Mouse (Mus musculus): ENCODE results near the gene Tor1b. TPM values are rescaled to one million over a fixed set of nuclear protein-coding genes. Genes with fewer than 3 reads are reported as not detected.

Tor1b gene
- total and polyA plus RNA-seq, 2 experiments from 2014 or later, result 20.4 to 45.4 TPM

DNA sequence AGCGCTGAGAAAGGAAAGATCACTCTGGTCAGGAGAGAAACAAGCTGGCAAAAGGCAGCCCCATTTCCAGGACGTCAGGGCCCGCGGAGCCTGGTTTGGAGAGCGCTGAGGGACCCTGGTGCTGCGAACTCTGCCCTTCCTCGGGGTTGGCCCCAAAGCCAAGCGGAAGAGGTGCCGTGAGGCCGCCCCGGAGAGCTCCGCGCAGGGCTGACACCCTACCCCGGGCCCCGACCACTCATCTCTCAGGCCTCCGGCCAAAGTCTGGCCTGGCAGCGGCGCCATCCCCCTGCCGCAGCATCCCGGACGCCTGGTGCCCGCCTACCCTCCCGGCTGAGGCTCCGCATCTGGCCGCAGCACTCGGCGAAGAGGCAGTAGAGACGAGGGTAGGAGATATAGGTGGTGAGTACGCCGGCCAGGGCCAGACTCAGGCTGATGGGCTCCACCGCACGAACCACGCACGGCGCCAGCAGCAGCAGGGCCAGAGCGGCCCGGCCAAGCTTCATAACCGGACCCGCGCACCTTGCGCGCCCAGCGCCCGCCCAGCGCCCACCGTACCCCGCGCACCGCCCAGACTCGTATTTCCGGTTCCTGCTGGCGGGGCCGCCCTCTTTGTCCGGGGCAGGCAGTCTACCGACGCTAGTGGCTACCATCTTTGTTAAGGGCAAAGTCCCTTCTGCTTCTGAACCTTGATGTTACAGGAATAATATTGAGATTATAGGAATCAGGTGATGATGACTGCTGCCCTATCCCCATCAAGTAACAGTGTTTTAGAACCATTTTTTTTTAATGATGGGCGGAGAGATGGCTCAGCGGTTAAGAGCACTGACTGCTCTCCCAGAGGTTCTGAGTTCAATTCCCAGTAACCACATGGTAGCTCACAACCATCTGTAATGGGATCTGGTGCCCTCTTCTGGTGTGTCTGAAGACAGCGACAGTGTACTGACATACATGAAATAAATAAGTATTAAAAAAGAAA is 14.9 kb downstream of the Tor1b start, which contains the start of gene Tor1a:
Tor1a (minus strand) TSS at position 582 of the 976 bp plus-strand sequence.
- ATAC-seq (ENCODE audit: insufficient read depth, low read depth) (peak; percentile 94), DNase-seq (ENCODE audit: low spot score) (peak; percentile 84)
- no peaks in the 10 kb centered on the region for H3K27me3 ChIP-seq (ENCODE audit: control insufficient read depth, insufficient read depth, low read length)
- 2% methylated on average over 59 of the region's 59 CpGs for WGBS
- peak within 1 kb of the TSS; percentile 88 for H3K4me2 ChIP-seq (ENCODE audit: low read depth, low read length)
- H3K4me1 ChIP-seq (ENCODE audit: control insufficient read depth, insufficient read depth), result peaks cover 11% of the 10 kb centered on the region; the same call in 1 of the 2 replicates
- peak within 1 kb of the TSS; percentile 93 for H3K9ac ChIP-seq (replicated peaks; ENCODE audit: low read depth, low read length)
- H3K27ac ChIP-seq (ENCODE audit: low read depth), result peak within 1 kb of the TSS; percentile 75
- H3K36me3 ChIP-seq (replicated peaks; ENCODE audit: control insufficient read depth, insufficient read depth, low read length), result peaks cover 31% of the 10 kb centered on the region
- peak within 1 kb of the TSS; percentile 87 for H3K4me3 ChIP-seq (ENCODE audit: low read depth, low read length)
- no peaks in the 10 kb centered on the region for H3K9me3 ChIP-seq (replicated peaks; ENCODE audit: control insufficient read depth, low read length)
- TF ChIP-seq EP300 (IDR thresholded peaks at IDR 0.05; ENCODE audit: low read depth), result no peak
- TF ChIP-seq CTCF (IDR thresholded peaks at IDR 0.05; ENCODE audit: low read depth), result no peak

DNA sequence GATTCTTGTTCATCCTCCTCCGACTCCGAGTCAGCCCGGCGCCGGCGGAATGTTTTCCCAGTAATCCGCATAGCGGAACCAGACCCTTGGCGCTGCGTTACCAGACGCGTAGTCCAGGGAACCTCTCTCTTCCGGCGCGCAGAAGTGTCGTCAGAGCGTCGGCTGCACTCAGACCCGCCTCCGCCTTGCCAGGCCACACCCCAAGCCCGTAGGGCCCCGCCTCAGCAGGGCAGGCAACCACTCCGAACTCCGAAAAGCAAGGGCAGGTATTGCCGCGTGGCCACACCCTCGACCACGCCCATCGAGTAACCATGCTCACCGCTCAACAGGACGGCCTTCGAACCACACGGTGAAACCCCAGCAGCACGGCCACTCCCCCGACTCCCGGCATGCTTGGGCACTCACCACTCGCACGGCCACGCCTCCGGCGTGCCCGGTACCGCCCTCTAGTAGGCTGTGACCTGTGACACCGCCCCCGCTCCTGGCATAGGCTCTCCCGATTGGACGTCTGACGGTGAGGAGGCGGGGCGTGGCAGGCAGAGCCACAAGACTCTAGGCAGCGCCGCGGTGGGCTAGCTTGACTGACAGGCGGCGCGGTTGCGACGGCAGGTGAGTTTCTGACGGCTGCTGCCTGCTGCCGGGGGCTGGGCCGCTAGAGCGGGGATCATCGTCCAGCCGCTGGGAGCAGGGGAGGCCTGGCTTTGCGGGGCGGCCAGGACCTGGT is 29.2 kb downstream of the Tor1b start, which contains the start of the genes BC005624 and Usp20:
BC005624 (minus strand) TSS at position 412 of the 724 bp plus-strand sequence.
Usp20 (plus strand) TSS at position 490 of the 724 bp plus-strand sequence.
- TF ChIP-seq EP300 (IDR thresholded peaks at IDR 0.05; ENCODE audit: low read depth) (no peak), CTCF (IDR thresholded peaks at IDR 0.05; ENCODE audit: low read depth) (peak; percentile 13; the same call in 1 of the 2 replicates)
- H3K27me3 ChIP-seq (ENCODE audit: control insufficient read depth, insufficient read depth, low read length), result no peaks in the 10 kb centered on the region
- peak within 1 kb of the TSS; percentile 47 for H3K9ac ChIP-seq (replicated peaks; ENCODE audit: low read depth, low read length)
- DNase-seq (ENCODE audit: low spot score) (peak; percentile 100), ATAC-seq (ENCODE audit: insufficient read depth, low read depth) (peak; percentile 96)
- under 1% methylated on average over 64 of the region's 66 CpGs for WGBS
- H3K27ac ChIP-seq (ENCODE audit: low read depth), result peak within 1 kb of the TSS; percentile 53
- no peaks in the 10 kb centered on the region for H3K9me3 ChIP-seq (replicated peaks; ENCODE audit: control insufficient read depth, low read length)
- H3K4me3 ChIP-seq (ENCODE audit: low read depth, low read length), result peak within 1 kb of the TSS; percentile 68
- H3K4me2 ChIP-seq (ENCODE audit: low read depth, low read length), result peak within 1 kb of the TSS; percentile 83
- peaks cover 25% of the 10 kb centered on the region for H3K36me3 ChIP-seq (replicated peaks; ENCODE audit: control insufficient read depth, insufficient read depth, low read length)
- H3K4me1 ChIP-seq (ENCODE audit: control insufficient read depth, insufficient read depth), result peaks cover 9% of the 10 kb centered on the region; the same call in 1 of the 2 replicates

DNA sequence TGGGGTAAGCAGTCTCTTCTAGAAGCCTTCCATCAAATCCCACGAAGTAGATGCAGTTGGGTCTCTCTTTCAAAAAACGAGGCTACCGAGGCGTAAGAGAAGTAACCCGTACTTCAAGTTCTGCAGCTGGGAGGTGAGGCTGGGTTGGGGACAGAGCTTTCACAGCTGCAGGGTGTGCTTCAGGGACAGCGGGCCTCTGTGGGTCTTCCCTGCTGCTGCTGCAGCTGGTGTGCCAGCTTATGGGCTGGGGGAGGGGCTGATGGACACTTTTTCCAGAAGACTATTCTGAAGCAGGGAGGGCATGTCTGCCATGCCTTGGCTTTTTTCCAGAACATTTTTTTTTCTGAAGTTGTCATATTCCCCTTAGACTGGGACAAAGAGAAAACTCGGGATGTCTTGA is 30.3 kb downstream of the Tor1b start:
- no peak for ATAC-seq (ENCODE audit: insufficient read depth, low read depth)

DNA sequence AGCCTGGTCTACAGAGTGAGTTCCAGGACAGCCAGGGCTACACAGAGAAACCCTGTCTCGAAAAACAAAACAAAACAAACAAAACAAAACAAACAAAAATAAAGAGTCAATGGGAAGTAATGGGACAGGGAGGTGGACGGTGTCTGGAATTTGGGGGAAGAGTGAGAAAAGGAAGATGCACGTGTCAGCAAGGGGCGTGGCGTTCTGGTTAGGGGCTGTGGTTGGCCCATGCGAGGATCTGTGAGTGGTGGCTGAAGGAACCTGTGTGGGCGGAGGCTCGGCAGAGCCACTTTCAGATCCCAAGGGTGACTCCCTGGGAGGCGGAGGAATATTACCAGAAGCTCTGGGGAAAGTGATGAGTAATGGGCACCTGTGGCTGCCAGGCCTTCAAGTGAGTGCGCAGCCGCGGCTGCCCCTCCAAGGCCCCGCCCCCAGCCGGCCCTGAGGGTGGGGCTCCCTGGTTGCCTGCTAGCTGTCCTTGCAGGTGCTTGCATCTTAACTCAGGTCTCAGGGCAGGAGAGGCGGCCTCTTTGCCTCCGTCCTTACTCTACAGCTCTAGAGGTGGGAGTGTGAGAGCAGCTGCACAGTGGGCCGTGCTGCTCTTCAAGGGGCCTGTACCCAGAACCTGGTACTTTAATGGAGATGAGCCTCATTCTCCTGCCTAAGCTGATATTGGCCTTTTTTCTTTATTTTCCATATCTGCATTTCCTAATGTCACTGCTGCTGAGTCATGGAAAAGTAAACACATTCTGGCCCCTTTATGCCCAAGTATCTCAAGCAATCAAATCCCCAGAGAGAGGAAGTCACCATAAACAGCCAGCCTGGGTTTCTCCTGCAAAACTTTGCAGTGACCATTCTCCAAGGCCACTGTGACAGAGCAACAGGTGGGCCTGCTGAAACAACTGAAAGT is 32.6 kb downstream of the Tor1b start:
- Histone ChIP-seq H3K27ac (ENCODE audit: low read depth) (peak overlapping the region; percentile 17; the same call in 1 of the 2 replicates), H3K4me3 (ENCODE audit: low read depth, low read length) (no peak overlapping the region), H3K9ac (replicated peaks; ENCODE audit: low read depth, low read length) (no peak overlapping the region), H3K4me1 (ENCODE audit: control insufficient read depth, insufficient read depth) (peaks cover 16% of the 10 kb centered on the region), H3K27me3 (ENCODE audit: control insufficient read depth, insufficient read depth, low read length) (no peaks in the 10 kb centered on the region), H3K36me3 (replicated peaks; ENCODE audit: control insufficient read depth, insufficient read depth, low read length) (no peaks in the 10 kb centered on the region), H3K4me2 (ENCODE audit: low read depth, low read length) (peak overlapping the region; percentile 4; the same call in 1 of the 2 replicates), H3K9me3 (replicated peaks; ENCODE audit: control insufficient read depth, low read length) (no peaks in the 10 kb centered on the region)
- WGBS, result 34% methylated on average over 17 of the region's 17 CpGs
- ATAC-seq (ENCODE audit: insufficient read depth, low read depth) (no peak), DNase-seq (ENCODE audit: low spot score) (no peak)
- TF ChIP-seq EP300 (IDR thresholded peaks at IDR 0.05; ENCODE audit: low read depth) (no peak), CTCF (IDR thresholded peaks at IDR 0.05; ENCODE audit: low read depth) (no peak)

More for the DNA sequence above, 30.3 kb downstream of the Tor1b start:
- Histone ChIP-seq H3K4me2 (ENCODE audit: low read depth, low read length) (peak overlapping the region; percentile 73), H3K36me3 (replicated peaks; ENCODE audit: control insufficient read depth, insufficient read depth, low read length) (peaks cover 14% of the 10 kb centered on the region), H3K27me3 (ENCODE audit: control insufficient read depth, insufficient read depth, low read length) (no peaks in the 10 kb centered on the region), H3K9ac (replicated peaks; ENCODE audit: low read depth, low read length) (no peak overlapping the region), H3K4me3 (ENCODE audit: low read depth, low read length) (peak overlapping the region; percentile 68), H3K27ac (ENCODE audit: low read depth) (0 out of 2 replicates have a peak overlapping the region, but pooled peaks have one; percentile 53), H3K9me3 (replicated peaks; ENCODE audit: control insufficient read depth, low read length) (no peaks in the 10 kb centered on the region), H3K4me1 (ENCODE audit: control insufficient read depth, insufficient read depth) (peaks cover 16% of the 10 kb centered on the region)
- WGBS, result 41% methylated on average over 7 of the region's 7 CpGs
- no peak for TF ChIP-seq CTCF (IDR thresholded peaks at IDR 0.05; ENCODE audit: low read depth)
- no peak for TF ChIP-seq EP300 (IDR thresholded peaks at IDR 0.05; ENCODE audit: low read depth)
- DNase-seq (ENCODE audit: low spot score), result no peak

All from heart, postnatal 0 days (tissue).